Mouse (Mus musculus): ENCODE results near the gene Wdr18. TPM values are rescaled to one million over a fixed set of nuclear protein-coding genes. Genes with fewer than 3 reads are reported as not detected.

The Wdr18 gene
- total RNA-seq (2021) = 10 to 100 TPM; 35.5 to 40.8 TPM
- long read RNA-seq, experiment 1, transcript Wdr18-201 (10 exons, 3,911 nt) = major isoform, 84 of 102 reads
- long read RNA-seq, experiment 1, partial matches to known transcripts = 6 of 102 reads
- long read RNA-seq, experiment 1, other reads (novel, unspliced or antisense) = 12 of 102 reads
- long read RNA-seq, experiment 2, transcript Wdr18-201 (10 exons, 3,911 nt) = major isoform, 126 of 153 reads
- long read RNA-seq, experiment 2, partial matches to known transcripts = 8 of 153 reads
- long read RNA-seq, experiment 2, other reads (novel, unspliced or antisense) = 19 of 153 reads

GRCm38 (mm10) chr10:79959847-79960601 lies at the start of gene Wdr18:
Gene Wdr18 (plus strand): TSS chr10:79960152.
- peak; percentile 100 for DNase-seq (ENCODE audit: low spot score in 2 of 2)

GRCm38 (mm10) chr10:79910556-79910955 lies 49.4 kb upstream of the Wdr18 start, which contains the start of gene Gm26602:
Gene Gm26602 (plus strand): TSS chr10:79910856.
- no peak for DNase-seq (ENCODE audit: low spot score in 2 of 2)

GRCm38 (mm10) chr10:79912412-79912811 lies 47.5 kb upstream of the Wdr18 start:
- no peak for DNase-seq (ENCODE audit: low spot score in 2 of 2)

- DNase-seq (ENCODE audit: low spot score in 2 of 2) = no peak
Measured at GRCm38 (mm10) chr10:79914131-79914947, 45.6 kb upstream of the Wdr18 start.

- no peak for DNase-seq (ENCODE audit: low spot score in 2 of 2)
Measured at GRCm38 (mm10) chr10:79914948-79915596, 44.9 kb upstream of the Wdr18 start.

GRCm38 (mm10) chr10:79916081-79916480 lies 43.9 kb upstream of the Wdr18 start:
- DNase-seq (ENCODE audit: low spot score in 2 of 2) = no peak

- peak; percentile 79 for DNase-seq (ENCODE audit: low spot score in 2 of 2)
Measured at GRCm38 (mm10) chr10:79916808-79917531, 43.0 kb upstream of the Wdr18 start, which contains the start of gene Kiss1r. Gene Kiss1r (plus strand): TSS chr10:79916971.

GRCm38 (mm10) chr10:79917532-79918100 lies 42.3 kb upstream of the Wdr18 start:
- no peak for DNase-seq (ENCODE audit: low spot score in 2 of 2)

GRCm38 (mm10) chr10:79918231-79919078 lies 41.5 kb upstream of the Wdr18 start:
- DNase-seq (ENCODE audit: low spot score in 2 of 2) = no peak

GRCm38 (mm10) chr10:79919251-79919849 lies 40.6 kb upstream of the Wdr18 start:
- DNase-seq (ENCODE audit: low spot score in 2 of 2) = no peak

GRCm38 (mm10) chr10:79920056-79920890 lies 39.7 kb upstream of the Wdr18 start:
- no peak for DNase-seq (ENCODE audit: low spot score in 2 of 2)

GRCm38 (mm10) chr10:79920958-79921535 lies 38.9 kb upstream of the Wdr18 start, which contains the start of gene R3hdm4:
Gene R3hdm4 (minus strand): TSS chr10:79921208.
- no peak for DNase-seq (ENCODE audit: low spot score in 2 of 2)

GRCm38 (mm10) chr10:79921572-79921971 lies 38.4 kb upstream of the Wdr18 start:
- DNase-seq (ENCODE audit: low spot score in 2 of 2) = no peak

- peak; percentile 96 to 97 for DNase-seq (ENCODE audit: low spot score in 2 of 2)
Measured at GRCm38 (mm10) chr10:79924998-79925784, 34.8 kb upstream of the Wdr18 start.

GRCm38 (mm10) chr10:79925785-79926490 lies 34.0 kb upstream of the Wdr18 start:
- peak in 1 of 2 experiments; percentile 34 for DNase-seq (ENCODE audit: low spot score in 2 of 2)

Data from layer of hippocampus, postnatal 14 days (tissue).